Mouse (Mus musculus) MEL (cell line): ENCODE data around the gene Cys1.

Source experiments
- BHLHE40 ChIP-seq: IDR thresholded peaks from 2 replicates; pipeline ENCODE4 v1.6.1; 2012; ENCODE audit warnings: low read depth, mild to moderate bottlenecking, inconsistent platforms, low read length, improper control_type of control experiment, borderline replicate concordance
- CTCF ChIP-seq, 3 experiments: IDR thresholded peaks in 2 of 3; conservative IDR thresholded peaks in 1 of 3; 2 replicates each; pipeline ENCODE4 v1.5.1; 2011 to 2012; ENCODE audit warnings: low read length in 3 of 3, low read depth in 2 of 3, mild to moderate bottlenecking in 2 of 3, improper control_type of control experiment in 1 of 3, inconsistent platforms in 1 of 3, mixed read lengths in 1 of 3, moderate library complexity in 1 of 3; ENCODE audit not compliant: control insufficient read depth in 1 of 3, insufficient read depth in 1 of 3, poor library complexity in 1 of 3, severe bottlenecking in 1 of 3
- E2F4 ChIP-seq: IDR thresholded peaks from 2 replicates; pipeline ENCODE4 v1.6.1; 2011; ENCODE audit warnings: low read depth, low read length, improper control_type of control experiment, borderline replicate concordance
- EP300 ChIP-seq, 2 experiments: IDR thresholded peaks; 2 replicates each; pipeline ENCODE4 v1.6.1; 2011; ENCODE audit warnings: improper control_type of control experiment in 2 of 2, low read length in 2 of 2, low read depth in 1 of 2, mild to moderate bottlenecking in 1 of 2
- HCFC1 ChIP-seq: IDR thresholded peaks from 2 replicates; pipeline ENCODE4 v1.6.1; 2012; ENCODE audit warnings: low read depth, mild to moderate bottlenecking, inconsistent platforms, low read length, improper control_type of control experiment, moderate library complexity
- MXI1 ChIP-seq: IDR thresholded peaks from 2 replicates; pipeline ENCODE4 v1.6.1; 2011; ENCODE audit warnings: mild to moderate bottlenecking, low read depth, low read length, improper control_type of control experiment
- NELFE ChIP-seq: IDR thresholded peaks from 2 replicates; pipeline ENCODE4 v1.6.1; 2011; ENCODE audit warnings: low read depth, low read length, improper control_type of control experiment
- POLR2A ChIP-seq, 2 experiments: IDR thresholded peaks; 2 replicates each; pipeline ENCODE4 v1.6.1; 2011 to 2012; ENCODE audit warnings: low read length in 2 of 2, mild to moderate bottlenecking in 2 of 2, control low read depth in 1 of 2, improper control_type of control experiment in 1 of 2, low read depth in 1 of 2, moderate library complexity in 1 of 2; ENCODE audit not compliant: control insufficient read depth in 1 of 2, insufficient read depth in 1 of 2, poor library complexity in 1 of 2
- POLR2AphosphoS2 ChIP-seq: IDR thresholded peaks from 2 replicates; pipeline ENCODE4 v1.6.1; 2011; ENCODE audit warnings: low read length, improper control_type of control experiment
- POLR2AphosphoS5 ChIP-seq: IDR thresholded peaks from 2 replicates; pipeline ENCODE4 v1.6.1; 2012; ENCODE audit warnings: low read depth, borderline replicate concordance, mild to moderate bottlenecking, inconsistent platforms, low read length, moderate library complexity, mixed read lengths
- SIN3A ChIP-seq: IDR thresholded peaks from 2 replicates; pipeline ENCODE4 v1.6.1; 2012; ENCODE audit warnings: low read length, improper control_type of control experiment, inconsistent platforms
- TCF12 ChIP-seq: IDR thresholded peaks from 2 replicates; pipeline ENCODE4 v1.6.1; 2014; ENCODE audit warnings: low read depth, mild to moderate bottlenecking, inconsistent platforms, low read length, improper control_type of control experiment, moderate library complexity
- ZNF384 ChIP-seq: IDR thresholded peaks from 2 replicates; pipeline ENCODE4 v1.6.1; 2012; ENCODE audit warnings: low read depth, mild to moderate bottlenecking, inconsistent platforms, low read length, improper control_type of control experiment

DNA sequence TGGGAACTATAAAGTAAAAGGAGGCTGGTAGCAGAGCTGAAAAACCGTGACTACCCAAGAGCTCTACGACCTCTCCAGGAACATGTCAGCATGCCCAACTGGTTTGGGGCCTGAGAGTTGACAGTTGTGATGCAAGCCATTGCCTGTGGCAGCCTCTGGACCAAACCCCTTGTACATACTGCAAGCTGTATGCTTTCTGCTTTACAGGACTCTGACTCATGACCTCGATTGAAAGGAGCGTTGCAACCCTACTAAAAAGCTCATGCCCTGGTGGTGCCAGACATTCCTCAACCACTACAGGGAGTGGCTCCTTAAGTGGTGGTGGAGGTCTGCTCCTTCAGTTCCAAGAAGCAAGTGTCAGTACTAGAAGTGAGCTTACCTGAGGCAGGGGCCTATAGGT is 42.2 kb upstream of the Cys1 start:
- TF ChIP-seq BHLHE40 = no peak
- TF ChIP-seq TCF12 = no peak
- no peak for TF ChIP-seq SIN3A
- TF ChIP-seq CTCF (IDR thresholded peaks at IDR 0.05 in 2 of 3, conservative IDR thresholded peaks at IDR 0.05 in 1 of 3; ENCODE audit: control insufficient read depth in 1 of 3, insufficient read depth in 1 of 3, low read depth in 2 of 3, low read length in 3 of 3, poor library complexity in 1 of 3, severe bottlenecking in 1 of 3) = no peak
- no peak for TF ChIP-seq POLR2AphosphoS5
- no peak for TF ChIP-seq EP300 (IDR thresholded peaks at IDR 0.05; ENCODE audit: low read depth in 1 of 2, low read length in 2 of 2)
- no peak for TF ChIP-seq E2F4
- no peak for TF ChIP-seq POLR2AphosphoS2
- no peak for TF ChIP-seq NELFE
- no peak for TF ChIP-seq HCFC1
- TF ChIP-seq ZNF384 = no peak
- TF ChIP-seq POLR2A (IDR thresholded peaks at IDR 0.05; ENCODE audit: control insufficient read depth in 1 of 2, insufficient read depth in 1 of 2, low read depth in 1 of 2, low read length in 2 of 2, poor library complexity in 1 of 2) = no peak
- TF ChIP-seq MXI1 = no peak
